Mouse (Mus musculus): ENCODE measurements around the gene Gm5134.

Gm5134 gene

GRCm38 (mm10) chr10:76033119-76033455 is 78.8 kb downstream of the Gm5134 start:
- DNase-seq (ENCODE audit: low read depth) = no peak

GRCm38 (mm10) chr10:76034001-76034600 is 79.8 kb downstream of the Gm5134 start:
- no peak for DNase-seq (ENCODE audit: low read depth)

- no peak for DNase-seq (ENCODE audit: low read depth)
These were observed 81.0 kb downstream of the Gm5134 start for GRCm38 (mm10) chr10:76035277-76035676.

- DNase-seq (ENCODE audit: low read depth) = no peak
These were observed 82.6 kb downstream of the Gm5134 start for GRCm38 (mm10) chr10:76036962-76037361.

- no peak for DNase-seq (ENCODE audit: low read depth)
These were observed 91.0 kb downstream of the Gm5134 start for GRCm38 (mm10) chr10:76045343-76045742.

GRCm38 (mm10) chr10:76046754-76047153 is 92.4 kb downstream of the Gm5134 start:
- DNase-seq (ENCODE audit: low read depth) = no peak

GRCm38 (mm10) chr10:76047182-76047869 is 93.0 kb downstream of the Gm5134 start:
- no peak for DNase-seq (ENCODE audit: low read depth)

- no peak for DNase-seq (ENCODE audit: low read depth)
These were observed 94.7 kb downstream of the Gm5134 start for GRCm38 (mm10) chr10:76048967-76049366.

- DNase-seq (ENCODE audit: low read depth) = no peak
These were observed 97.5 kb downstream of the Gm5134 start for GRCm38 (mm10) chr10:76051860-76052259.

Measured in fibroblast of lung, adult 2 months (primary cell).